21 mouse cellular contexts compared by ENCODE assay signal in the genomic region with DNA sequence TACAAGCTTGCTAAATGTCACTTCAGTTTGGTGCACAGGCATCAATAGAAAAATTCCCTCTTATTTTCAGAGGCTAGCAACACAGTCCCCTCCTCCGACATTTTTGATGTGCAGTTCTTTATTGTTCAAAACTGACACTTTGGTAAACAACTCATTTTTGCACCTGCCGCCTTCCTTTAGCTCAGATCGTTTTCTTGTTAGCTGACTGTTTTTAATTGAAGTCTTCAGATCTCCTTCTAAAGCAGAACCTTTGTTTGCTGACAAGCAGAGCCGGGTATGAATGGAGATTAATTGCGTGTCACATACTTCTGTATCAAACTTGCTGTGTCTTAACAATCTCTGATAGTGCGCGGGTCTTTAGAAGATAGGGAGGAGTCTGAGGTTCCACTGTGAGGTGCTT. TPM values are rescaled to one million over a fixed set of nuclear protein-coding genes. Genes with fewer than 3 reads are reported as not detected.
A peak's percentile ranks its signal among the peaks of the same experiment; 100 is the strongest.
DNase-seq lines count a peak whose midpoint lies in the region; ATAC-seq and TF ChIP-seq lines count a peak whose summit lies in the region.
"Had no signal": no experiment of that assay in that cellular context is flagged by ENCODE, and none has a peak within 500 bp of the region (broad histone marks: within the 10 kb centered on the region; RNA-seq: fewer than 3 reads in every experiment).

No protein-coding gene starts in this region.

- no peaks in the 10 kb centered on the region for H3K36me3 ChIP-seq in forebrain, postnatal 0 days (ENCODE audit: insufficient read depth)
- H3K36me3 ChIP-seq in forebrain, embryonic 10.5 days (replicated peaks), result no peaks in the 10 kb centered on the region
- H3K36me3 ChIP-seq in neural tube, embryonic 15.5 days, result no peaks in the 10 kb centered on the region
- H3K36me3 ChIP-seq: embryonic facial prominence, embryonic 12.5 days; kidney, embryonic 15.5 days; limb, embryonic 15.5 days had no signal

- no peaks in the 10 kb centered on the region for H3K27me3 ChIP-seq in forebrain, postnatal 0 days (ENCODE audit: insufficient read depth, low read length)
- peaks cover 52% of the 10 kb centered on the region for H3K27me3 ChIP-seq in forebrain, embryonic 10.5 days (ENCODE audit: poor library complexity, severe bottlenecking)
- H3K27me3 ChIP-seq in neural tube, embryonic 15.5 days (replicated peaks), result 0 out of 2 replicates have a peak, but pooled peaks cover 4% of the 10 kb centered on the region

- peak; percentile 30 for DNase-seq in forebrain, postnatal 0 days
- DNase-seq in forebrain, embryonic 10.5 days (ENCODE audit: extremely low spot score, low spot score), result no peak
- DNase-seq in left cerebral cortex, adult 2 months (ENCODE audit: extremely low spot score in 1 of 2, low spot score in 2 of 2), result no peak
- DNase-seq in left cerebral cortex, postnatal 10 days (ENCODE audit: extremely low spot score in 1 of 2, low spot score in 2 of 2), result no peak
- peak; percentile 35 for DNase-seq in thymus, postnatal 0 days (ENCODE audit: low spot score)
- no peak for DNase-seq in thymus, postnatal 10 days (ENCODE audit: low spot score in 2 of 2)
- DNase-seq: adrenal gland, adult 8-10 months; cerebellum, adult 2 months; cerebellum, postnatal 25 days; gastrocnemius, postnatal 36 days; heart, adult 2 months; kidney, adult 11 months; kidney, postnatal 36 days; left cerebral cortex, postnatal 4 days; right cerebral cortex, postnatal 14 days had no signal

- no peaks in the 10 kb centered on the region for H3K9me3 ChIP-seq in forebrain, postnatal 0 days (ENCODE audit: low read length)
- no peaks in the 10 kb centered on the region for H3K9me3 ChIP-seq in forebrain, embryonic 10.5 days
- no peaks in the 10 kb centered on the region for H3K9me3 ChIP-seq in neural tube, embryonic 15.5 days (replicated peaks)
- H3K9me3 ChIP-seq: embryonic facial prominence, embryonic 12.5 days; kidney, embryonic 15.5 days; limb, embryonic 15.5 days had no signal

- H3K4me3 ChIP-seq in forebrain, postnatal 0 days (ENCODE audit: low read depth, low read length), result no peak overlapping the region
- H3K4me3 ChIP-seq in forebrain, embryonic 10.5 days, result no peak overlapping the region
- no peak overlapping the region for H3K4me3 ChIP-seq in left cerebral cortex, adult 2 months
- H3K4me3 ChIP-seq in neural tube, embryonic 15.5 days (replicated peaks), result no peak overlapping the region
- H3K4me3 ChIP-seq: embryonic facial prominence, embryonic 12.5 days; heart, adult 2 months; kidney, embryonic 15.5 days; limb, embryonic 15.5 days had no signal

- H3K4me2 ChIP-seq in forebrain, postnatal 0 days (ENCODE audit: low read depth), result no peak overlapping the region
- no peak overlapping the region for H3K4me2 ChIP-seq in neural tube, embryonic 15.5 days
- H3K4me2 ChIP-seq: embryonic facial prominence, embryonic 12.5 days; kidney, embryonic 15.5 days; limb, embryonic 15.5 days; lung, embryonic 14.5 days had no signal

- TF ChIP-seq CTCF in forebrain, postnatal 0 days (IDR thresholded peaks at IDR 0.05; ENCODE audit: low read depth), result no peak
- TF ChIP-seq CTCF in left cerebral cortex, adult 2 months (IDR thresholded peaks at IDR 0.05), result no peak

- no peak for ATAC-seq in forebrain, postnatal 0 days
- ATAC-seq in neural tube, embryonic 15.5 days (ENCODE audit: low FRiP score), result no peak

- H3K27ac ChIP-seq in forebrain, postnatal 0 days (ENCODE audit: low read depth, low read length), result no peak overlapping the region
- H3K27ac ChIP-seq in forebrain, embryonic 10.5 days, result no peak overlapping the region
- peak overlapping the region; percentile 51 for H3K27ac ChIP-seq in left cerebral cortex, adult 2 months
- no peak overlapping the region for H3K27ac ChIP-seq in neural tube, embryonic 15.5 days (replicated peaks)
- H3K27ac ChIP-seq: embryonic facial prominence, embryonic 12.5 days; heart, adult 2 months; kidney, embryonic 15.5 days; limb, embryonic 15.5 days; liver, embryonic 14.5 days had no signal

- no peak overlapping the region for H3K9ac ChIP-seq in forebrain, postnatal 0 days
- H3K9ac ChIP-seq in neural tube, embryonic 15.5 days (replicated peaks), result no peak overlapping the region
- H3K9ac ChIP-seq: embryonic facial prominence, embryonic 12.5 days; kidney, embryonic 15.5 days; limb, embryonic 15.5 days; liver, embryonic 14.5 days; lung, embryonic 14.5 days had no signal

- intact Hi-C loops in left cerebral cortex, adult 2 months (cut with DNase I), result no loop called here
- intact Hi-C loops in left cerebral cortex, postnatal 10 days (cut with DNase I), result no loop called here

- 9% methylated on average over 7 of the region's 7 CpGs for whole genome bisulfite sequencing in forebrain, postnatal 0 days
- WGBS in forebrain, embryonic 10.5 days, result 50% methylated on average over 7 of the region's 7 CpGs
- WGBS in neural tube, embryonic 15.5 days, result 42% methylated on average over 7 of the region's 7 CpGs

- H3K4me1 ChIP-seq in forebrain, postnatal 0 days (ENCODE audit: insufficient read depth), result peaks cover 24% of the 10 kb centered on the region
- H3K4me1 ChIP-seq in forebrain, embryonic 10.5 days, result peaks cover 63% of the 10 kb centered on the region
- H3K4me1 ChIP-seq in neural tube, embryonic 15.5 days, result peaks cover 35% of the 10 kb centered on the region

RNA-seq across cellular contexts. Expression of a gene that starts 2.0 kb away (rescaled TPM):
- total RNA-seq in forebrain, postnatal 0 days (2014; rRNA removed), result 1.6 and 3.2 TPM in 2 replicates
- polyA plus RNA-seq in forebrain, postnatal 0 days (2015; fragmentation: Nextera tagmentation; extraction: Ambion mirVana), result 2.7 and 3.7 TPM in 2 replicates
- polyA plus RNA-seq in forebrain, embryonic 10.5 days (2016; fragmentation: Nextera tagmentation; extraction: Ambion mirVana), result 1.7 and 2.2 TPM in 2 replicates
- 1 to 10 TPM; 1.8 to 2.0 TPM for total RNA-seq in left cerebral cortex, adult 2 months (2021)
- total RNA-seq in left cerebral cortex, postnatal 10 days (2021), result 1 to 10 TPM; 1.3 to 1.6 TPM
- polyA plus RNA-seq in thymus, postnatal 0 days (2015; fragmentation: Nextera tagmentation; extraction: Ambion mirVana), result 376 and 450 TPM in 2 replicates
- polyA plus RNA-seq in neural tube, embryonic 15.5 days (2015; fragmentation: Nextera tagmentation; extraction: Ambion mirVana), result 7.9 and 24.2 TPM in 2 replicates

Comparison
In these comparisons a context has a peak if more than half of its experiments do, and no peak if none do; other contexts are left out.
1. DNase-seq: peak in forebrain, postnatal 0 days (single experiment) and thymus, postnatal 0 days (single experiment); none in forebrain, embryonic 10.5 days (single experiment), left cerebral cortex, adult 2 months (0 of 2), left cerebral cortex, postnatal 10 days (0 of 2) and thymus, postnatal 10 days (0 of 2).
2. RNA of a gene that starts 2.0 kb away (polyA plus RNA-seq): 376 to 450 TPM in thymus, postnatal 0 days; 7.9 to 24.2 TPM in neural tube, embryonic 15.5 days, 2.7 to 3.7 TPM in forebrain, postnatal 0 days and 1.7 to 2.2 TPM in forebrain, embryonic 10.5 days; every median in the first group is over 10 times any median in the second.